Mouse (Mus musculus): ENCODE results near the gene Serpinf1. TPM values are rescaled to one million over a fixed set of nuclear protein-coding genes. Genes with fewer than 3 reads are reported as not detected.
"Not testable (repeated sequence)": the region's sequence is repeated elsewhere in the genome, so short reads cannot be mapped to it uniquely, and the experiment has no call there.

The Serpinf1 gene
- polyA plus RNA-seq, 1 experiment from 2014 or later = 48.0 TPM

DNA sequence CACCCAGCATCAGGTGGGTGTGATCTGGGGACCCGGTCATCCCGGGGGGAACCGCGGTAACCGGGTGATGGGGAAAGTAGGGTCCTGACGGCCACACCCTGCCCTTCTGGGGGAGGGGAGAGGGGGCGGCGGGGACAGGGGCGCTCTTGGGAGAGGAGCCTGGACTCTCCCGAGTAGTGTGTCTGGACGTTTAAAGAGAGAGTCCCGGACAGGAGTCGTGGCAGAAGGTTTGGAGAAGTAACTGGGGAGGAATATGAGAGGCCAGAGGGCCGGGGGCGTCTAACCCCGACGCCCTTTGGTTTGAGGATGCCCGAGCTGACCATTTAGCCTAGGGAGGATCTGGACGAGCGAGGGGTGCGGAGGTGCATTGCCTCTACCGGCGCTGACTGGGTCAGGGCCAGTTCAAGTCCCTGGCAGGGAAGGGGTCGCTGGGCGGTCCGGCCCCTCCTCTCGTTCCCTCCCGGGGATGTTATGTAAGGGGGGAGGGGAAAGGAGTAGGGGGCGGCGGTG lies 39.3 kb upstream of the Serpinf1 start:
- H3K27me3 ChIP-seq (replicated peaks) = no peaks in the 10 kb centered on the region
- no peaks in the 10 kb centered on the region for H3K9me3 ChIP-seq
- WGBS = under 1% methylated on average over 28 of the region's 30 CpGs
- H3K36me3 ChIP-seq = peaks cover 6% of the 10 kb centered on the region; the same call in 1 of the 2 replicates
- ATAC-seq = peak; percentile 11; the same call in 1 of the 2 replicates
- H3K9ac ChIP-seq = peak overlapping the region; percentile 49
- H3K4me2 ChIP-seq (replicated peaks) = peak overlapping the region; percentile 91
- H3K27ac ChIP-seq = peak overlapping the region; percentile 91
- peaks cover 30% of the 10 kb centered on the region for H3K4me1 ChIP-seq (replicated peaks)
- H3K4me3 ChIP-seq (replicated peaks) = peak overlapping the region; percentile 65

DNA sequence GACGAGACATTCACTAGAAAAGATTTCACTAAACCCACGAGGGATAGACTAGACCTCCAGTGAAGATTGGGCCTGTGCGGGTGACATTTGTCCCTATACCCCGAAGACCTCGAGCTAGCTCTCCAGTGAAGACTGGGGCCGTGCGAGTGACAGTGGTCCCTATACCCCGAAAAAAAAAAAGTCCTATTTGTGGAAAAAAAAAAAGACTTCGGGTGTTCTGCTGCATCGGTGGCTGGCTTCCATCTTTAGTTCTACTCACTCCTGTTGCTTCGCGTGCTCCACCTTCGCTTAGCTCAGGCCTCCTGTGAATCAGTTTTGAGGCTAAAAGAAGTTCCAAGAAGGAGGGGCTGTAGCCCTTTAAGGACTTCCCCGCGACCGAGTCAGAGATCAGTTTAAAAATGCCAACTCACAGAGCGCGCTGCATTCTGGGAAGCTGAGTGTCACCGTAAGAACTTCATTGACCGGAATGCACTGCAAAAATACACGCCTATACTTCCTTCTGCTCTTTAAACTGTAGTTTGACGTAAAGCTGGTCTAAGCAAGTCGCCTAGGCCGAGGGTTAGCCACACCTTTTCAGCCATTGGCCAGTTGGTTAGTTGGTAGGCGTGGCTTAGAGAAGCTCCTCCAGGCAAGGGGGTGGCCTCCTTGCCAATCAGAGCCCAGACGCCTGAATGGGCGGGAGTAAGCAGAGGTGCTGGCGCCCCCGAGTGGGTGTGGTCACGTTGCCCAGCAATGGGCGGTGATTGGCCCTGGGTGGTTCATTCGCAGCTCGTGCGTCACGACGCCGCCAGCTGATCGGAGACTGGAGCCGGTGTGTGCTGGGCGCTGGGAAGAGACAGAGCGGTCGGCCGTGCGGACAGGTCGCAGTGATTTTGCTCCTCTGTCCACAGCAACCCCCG lies 38.6 kb upstream of the Serpinf1 start, which contains the start of gene Tlcd2:
TSS of gene Tlcd2 (plus strand) at position 872 of the 899 bp plus-strand sequence.
- Histone ChIP-seq H3K9me3 (no peaks in the 10 kb centered on the region), H3K27me3 (replicated peaks) (no peaks in the 10 kb centered on the region), H3K4me1 (replicated peaks) (peaks cover 30% of the 10 kb centered on the region), H3K27ac (peak within 1 kb of the TSS; percentile 96), H3K36me3 (peaks cover 6% of the 10 kb centered on the region; the same call in 1 of the 2 replicates), H3K9ac (peak within 1 kb of the TSS; percentile 49), H3K4me3 (replicated peaks) (peak within 1 kb of the TSS; percentile 65), H3K4me2 (replicated peaks) (peak within 1 kb of the TSS; percentile 91)
- peak; percentile 92 for ATAC-seq
- WGBS = under 1% methylated on average over 46 of the region's 46 CpGs

DNA sequence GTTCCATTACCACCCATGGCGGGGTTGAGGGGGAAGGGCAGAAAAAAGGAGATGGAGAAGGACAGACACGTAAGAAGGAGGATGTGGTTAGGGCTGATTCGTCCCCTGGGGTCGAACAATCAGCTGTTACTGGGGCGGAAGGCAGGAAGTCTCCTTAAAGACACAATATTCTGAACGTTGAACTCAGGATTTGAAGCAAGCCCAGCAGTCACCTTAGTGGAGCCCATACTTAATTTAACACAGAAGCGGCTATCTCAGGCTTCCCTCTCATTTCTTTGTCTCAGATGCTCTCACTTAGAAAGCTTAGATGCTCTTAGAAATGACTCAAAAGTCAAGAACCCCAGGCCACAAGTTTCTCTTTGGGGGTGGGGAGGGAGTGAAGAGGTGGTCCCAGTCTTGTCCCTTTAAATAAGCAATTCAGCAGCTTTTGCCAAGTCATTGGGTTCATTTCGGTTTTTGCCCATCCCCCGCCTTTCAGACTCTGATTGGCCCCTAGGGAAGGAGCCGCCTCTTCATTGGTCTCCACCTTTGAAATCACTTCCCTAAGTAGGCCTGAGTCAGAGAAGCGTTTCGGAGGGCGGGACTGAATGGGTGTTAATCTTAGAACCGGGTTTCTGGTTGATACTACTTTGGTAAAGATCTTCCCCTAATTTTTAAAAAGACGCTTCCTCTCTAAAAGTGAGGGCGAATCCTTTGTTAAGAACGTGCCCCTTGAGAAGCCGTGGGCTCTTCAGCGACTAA lies 37.8 kb upstream of the Serpinf1 start:
- 0 out of 2 replicates have a peak, but pooled peaks cover 2% of the 10 kb centered on the region for H3K36me3 ChIP-seq
- H3K9ac ChIP-seq = peak overlapping the region; percentile 48
- peak overlapping the region; percentile 69 for H3K4me2 ChIP-seq (replicated peaks)
- peaks cover 30% of the 10 kb centered on the region for H3K4me1 ChIP-seq (replicated peaks)
- ATAC-seq = peak; percentile 52
- WGBS = 4% methylated on average over 19 of the region's 19 CpGs
- peak overlapping the region; percentile 65 for H3K4me3 ChIP-seq (replicated peaks)
- no peaks in the 10 kb centered on the region for H3K27me3 ChIP-seq (replicated peaks)
- H3K27ac ChIP-seq = peak overlapping the region; percentile 96
- no peaks in the 10 kb centered on the region for H3K9me3 ChIP-seq

DNA sequence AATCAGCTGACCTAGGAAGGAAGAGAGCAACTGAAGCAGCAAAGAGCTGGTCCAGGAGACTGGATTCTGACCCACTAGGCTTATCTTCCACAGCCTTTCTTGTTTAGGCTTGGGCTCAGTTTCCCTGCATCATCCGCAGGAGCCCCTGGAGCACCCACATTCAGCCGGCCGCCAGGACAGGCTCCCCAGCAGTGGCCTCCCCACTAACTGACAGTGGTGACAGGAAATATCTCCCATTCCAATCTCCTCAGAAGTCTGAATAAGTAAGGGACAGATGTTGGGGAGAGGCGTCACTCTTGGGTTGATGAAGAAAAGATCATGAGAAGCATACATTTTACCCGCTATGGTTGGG lies 37.2 kb upstream of the Serpinf1 start:
- Histone ChIP-seq H3K4me1 (replicated peaks) (peaks cover 36% of the 10 kb centered on the region), H3K36me3 (no peaks in the 10 kb centered on the region), H3K27me3 (replicated peaks) (no peaks in the 10 kb centered on the region), H3K27ac (peak overlapping the region; percentile 96), H3K4me3 (replicated peaks) (peak overlapping the region; percentile 14; the same call in 1 of the 2 replicates), H3K4me2 (replicated peaks) (peak overlapping the region; percentile 69), H3K9me3 (no peaks in the 10 kb centered on the region), H3K9ac (peak overlapping the region; percentile 0; the same call in 1 of the 2 replicates)
- no peak for ATAC-seq
- WGBS = 23% methylated on average over 5 of the region's 5 CpGs

DNA sequence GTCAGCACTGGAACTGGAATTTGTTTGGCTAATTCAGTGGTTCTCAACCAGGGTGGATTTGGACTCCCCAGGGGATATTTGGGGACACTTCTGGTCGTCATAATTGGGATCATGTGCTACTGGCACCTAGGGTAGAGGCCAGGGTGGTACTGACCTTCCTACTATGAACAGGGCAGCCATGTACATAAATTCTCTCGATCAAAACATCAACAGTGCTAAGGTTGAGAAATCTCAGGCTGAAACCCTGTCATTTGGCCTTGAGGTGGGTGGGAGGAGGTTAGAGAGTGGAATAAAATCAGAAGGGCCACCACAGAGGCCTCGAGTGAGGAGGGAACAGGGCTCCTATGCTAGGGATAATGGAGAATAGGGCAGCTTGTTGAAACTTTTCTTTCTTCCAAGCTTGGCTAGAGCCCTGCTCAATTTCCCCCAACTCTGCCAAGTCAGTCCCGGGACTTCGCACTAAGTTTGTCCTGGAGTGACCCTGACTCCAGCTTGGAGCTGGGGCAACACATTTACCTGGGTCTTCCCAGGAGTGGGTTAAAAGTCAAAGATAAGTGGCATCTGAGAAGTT lies 36.7 kb upstream of the Serpinf1 start:
- H3K27me3 ChIP-seq (replicated peaks) = no peaks in the 10 kb centered on the region
- ATAC-seq = no peak
- peak overlapping the region; percentile 0; the same call in 1 of the 2 replicates for H3K9ac ChIP-seq
- H3K4me1 ChIP-seq (replicated peaks) = peaks cover 36% of the 10 kb centered on the region
- H3K27ac ChIP-seq = peak overlapping the region; percentile 96
- no peak overlapping the region for H3K4me3 ChIP-seq (replicated peaks)
- no peaks in the 10 kb centered on the region for H3K9me3 ChIP-seq
- 75% methylated on average over 5 of the region's 5 CpGs for WGBS
- H3K36me3 ChIP-seq = no peaks in the 10 kb centered on the region
- H3K4me2 ChIP-seq (replicated peaks) = peak overlapping the region; percentile 69; the same call in 1 of the 2 replicates

DNA sequence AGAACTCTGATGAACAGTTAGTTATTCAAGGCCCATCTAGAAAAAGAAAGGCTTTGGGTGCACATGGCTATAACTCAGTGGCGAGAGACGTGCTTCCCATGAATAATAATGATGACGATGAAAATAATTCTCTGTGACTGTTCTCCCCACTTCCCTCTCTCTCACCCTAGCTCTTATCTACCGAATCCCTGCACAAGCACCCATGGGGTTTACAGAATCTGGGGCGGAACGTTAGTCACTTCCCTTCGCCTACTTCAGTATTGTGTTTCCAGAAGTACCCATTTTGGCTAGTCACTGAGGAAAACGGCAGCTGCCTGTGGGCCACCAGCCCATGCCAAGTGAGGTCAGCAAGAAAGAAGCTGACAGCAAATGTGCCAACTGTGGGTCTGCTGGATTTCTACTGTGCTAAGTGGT lies 36.1 kb upstream of the Serpinf1 start:
- H3K27me3 ChIP-seq (replicated peaks) = no peaks in the 10 kb centered on the region
- H3K9ac ChIP-seq = no peak overlapping the region
- H3K27ac ChIP-seq = no peak overlapping the region
- no peaks in the 10 kb centered on the region for H3K36me3 ChIP-seq
- H3K9me3 ChIP-seq = no peaks in the 10 kb centered on the region
- no peak overlapping the region for H3K4me2 ChIP-seq (replicated peaks)
- ATAC-seq = no peak
- 79% methylated on average over 8 of the region's 8 CpGs for WGBS
- no peak overlapping the region for H3K4me3 ChIP-seq (replicated peaks)
- peaks cover 39% of the 10 kb centered on the region for H3K4me1 ChIP-seq (replicated peaks)

DNA sequence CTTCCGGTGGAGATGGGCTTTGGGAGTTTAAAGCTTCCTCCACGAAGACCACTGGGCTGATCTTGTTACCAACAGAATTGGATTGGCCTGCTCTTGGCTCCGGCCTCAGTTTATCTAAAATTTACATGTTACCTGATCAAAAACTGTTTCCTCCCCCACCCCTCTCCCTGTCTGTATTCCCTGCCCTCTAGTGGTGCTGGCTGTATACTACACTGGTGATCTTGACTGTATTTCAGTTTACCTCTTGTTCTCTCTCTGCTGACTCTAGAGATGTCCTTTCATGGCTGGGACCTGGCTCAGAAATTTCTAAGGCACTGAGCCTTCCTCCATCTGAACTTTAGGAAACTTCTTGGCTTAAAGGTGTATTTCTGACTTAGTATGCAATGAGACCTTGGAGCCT lies 35.7 kb upstream of the Serpinf1 start:
- 18% methylated on average over 3 of the region's 3 CpGs for WGBS

DNA sequence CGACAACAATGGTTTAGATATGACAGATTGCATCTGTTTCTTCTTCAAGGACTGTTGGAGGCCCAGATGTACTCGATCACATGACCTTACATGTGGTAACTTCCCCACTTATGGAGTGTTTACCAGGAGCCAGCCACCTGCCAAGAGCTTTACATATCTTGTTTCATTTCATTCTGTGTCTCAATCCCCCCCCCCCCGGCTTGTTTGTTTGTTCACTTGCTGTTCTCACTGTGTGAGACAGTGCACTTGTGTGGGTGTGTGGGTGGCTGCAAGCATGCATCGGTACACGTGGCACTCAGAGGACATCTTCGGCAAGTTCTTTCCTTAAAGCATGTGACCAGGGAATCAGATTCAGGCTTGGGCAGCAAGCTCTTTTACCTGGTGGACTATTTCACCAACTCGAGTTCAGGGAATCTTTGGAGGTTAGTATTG lies 34.0 kb upstream of the Serpinf1 start:
- no peak overlapping the region for H3K27ac ChIP-seq
- no peaks in the 10 kb centered on the region for H3K36me3 ChIP-seq
- no peak overlapping the region for H3K4me3 ChIP-seq (replicated peaks)
- H3K27me3 ChIP-seq (replicated peaks) = no peaks in the 10 kb centered on the region
- no peak overlapping the region for H3K9ac ChIP-seq
- H3K4me2 ChIP-seq (replicated peaks) = no peak overlapping the region
- H3K9me3 ChIP-seq = no peaks in the 10 kb centered on the region
- 78% methylated on average over 7 of the region's 7 CpGs for WGBS
- no peak for ATAC-seq
- peaks cover 26% of the 10 kb centered on the region for H3K4me1 ChIP-seq (replicated peaks)

More for the DNA sequence above, 35.7 kb upstream of the Serpinf1 start:
- Histone ChIP-seq H3K9me3 (no peaks in the 10 kb centered on the region), H3K4me2 (replicated peaks) (0 out of 2 replicates have a peak overlapping the region, but pooled peaks have one; percentile 3), H3K9ac (no peak overlapping the region), H3K4me1 (replicated peaks) (peaks cover 39% of the 10 kb centered on the region), H3K27me3 (replicated peaks) (no peaks in the 10 kb centered on the region), H3K4me3 (replicated peaks) (no peak overlapping the region), H3K36me3 (no peaks in the 10 kb centered on the region), H3K27ac (no peak overlapping the region)
- no peak for ATAC-seq

DNA sequence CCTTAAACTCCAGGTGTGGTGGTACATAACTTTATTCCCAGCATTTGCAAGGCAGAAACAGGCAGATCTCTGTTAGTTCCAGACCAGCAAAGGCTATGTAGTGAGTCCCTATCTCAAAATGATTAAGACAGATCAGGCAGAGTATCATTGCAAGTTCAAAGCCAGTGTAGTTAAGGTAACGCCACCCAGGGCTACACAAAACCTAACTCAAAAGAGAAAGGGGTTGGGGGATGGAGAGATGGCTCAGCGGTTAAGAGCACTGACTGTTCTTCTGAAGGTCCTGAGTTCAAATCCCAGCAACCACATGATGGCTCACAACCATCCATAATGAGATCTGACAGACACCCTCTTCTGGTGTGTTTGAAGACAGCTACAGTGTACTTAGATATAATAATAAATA lies 33.5 kb upstream of the Serpinf1 start:
- H3K27me3 ChIP-seq (replicated peaks); H3K36me3 ChIP-seq; H3K9ac ChIP-seq; H3K9me3 ChIP-seq; ATAC-seq; H3K27ac ChIP-seq; H3K4me2 ChIP-seq (replicated peaks); H3K4me3 ChIP-seq (replicated peaks): not testable (repeated sequence)
- peaks cover 26% of the 10 kb centered on the region for H3K4me1 ChIP-seq (replicated peaks)
- WGBS = 94% methylated on average over 2 of the region's 2 CpGs

DNA sequence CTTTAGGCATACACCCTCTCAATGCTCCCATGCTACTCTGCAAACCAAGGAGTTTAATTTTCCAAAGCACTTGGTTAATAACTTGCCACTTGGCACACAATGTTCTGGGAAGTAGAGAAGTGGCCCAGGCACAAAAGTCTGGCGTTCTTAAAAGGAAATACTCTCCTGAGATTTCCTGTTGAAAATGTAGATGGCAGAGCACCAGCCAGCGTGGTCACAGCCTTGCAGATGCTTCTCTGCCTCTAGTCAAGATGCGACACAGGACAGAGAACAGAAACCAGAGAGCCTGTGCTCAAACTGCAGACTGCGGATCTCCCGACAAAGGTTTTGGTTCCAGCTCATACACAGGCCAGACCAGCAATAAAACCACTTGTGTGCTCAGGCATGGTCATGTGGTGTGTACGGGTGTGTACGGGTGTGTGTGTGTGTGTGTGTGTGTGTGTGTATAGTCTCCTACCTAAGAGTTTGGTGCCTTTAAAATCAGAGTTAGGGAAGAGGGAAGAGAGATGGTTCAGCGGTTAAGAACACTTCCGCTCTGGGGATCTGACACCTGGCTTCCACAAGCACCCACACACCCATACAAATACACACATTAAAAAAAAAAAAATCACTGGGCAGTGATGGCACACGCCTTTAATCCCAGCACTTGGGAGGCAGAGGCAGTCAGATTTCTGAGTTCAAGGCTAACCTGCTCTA lies 32.7 kb upstream of the Serpinf1 start:
- H3K4me1 ChIP-seq (replicated peaks) = peaks cover 25% of the 10 kb centered on the region
- no peak for ATAC-seq
- H3K36me3 ChIP-seq = no peaks in the 10 kb centered on the region
- H3K27ac ChIP-seq = peak overlapping the region; percentile 45; the same call in 1 of the 2 replicates
- WGBS = 60% methylated on average over 10 of the region's 10 CpGs
- peak overlapping the region; percentile 52 for H3K4me3 ChIP-seq (replicated peaks)
- H3K9ac ChIP-seq = peak overlapping the region; percentile 48
- peak overlapping the region; percentile 91 for H3K4me2 ChIP-seq (replicated peaks)
- no peaks in the 10 kb centered on the region for H3K9me3 ChIP-seq
- H3K27me3 ChIP-seq (replicated peaks) = no peaks in the 10 kb centered on the region

Data from intestine, embryonic 15.5 days (tissue).